Mouse (Mus musculus): ENCODE measurements around the gene Pmm2. TPM values are rescaled to one million over a fixed set of nuclear protein-coding genes. Genes with fewer than 3 reads are reported as not detected.
A peak's percentile ranks its signal among the peaks of the same experiment; 100 is the strongest.

Pmm2 gene
- polyA plus RNA-seq, 1 experiment: 44.2 TPM

DNA sequence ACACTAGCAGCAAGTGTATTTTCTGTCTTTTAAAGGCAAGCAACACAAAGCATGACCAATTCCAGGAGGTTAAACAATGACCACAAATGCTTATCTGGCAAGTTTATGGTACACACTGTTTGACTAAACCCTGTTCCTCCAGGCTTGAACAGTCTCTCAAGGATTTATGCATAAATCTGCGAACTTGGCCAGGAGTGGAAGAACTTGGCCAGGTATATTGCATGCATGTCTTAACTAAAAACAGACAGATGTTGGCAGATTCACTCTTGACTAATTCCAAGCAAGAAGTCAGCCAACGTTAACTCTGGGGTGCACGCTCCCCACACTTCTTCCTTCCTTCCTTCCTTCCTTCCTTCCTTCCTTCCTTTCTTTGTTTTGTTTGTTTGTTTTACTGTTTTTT lies 42.3 kb downstream of the Pmm2 start:
- Histone ChIP-seq H3K79me2 (ENCODE audit: control insufficient read depth, insufficient read depth) (no peaks in the 10 kb centered on the region), H3ac (ENCODE audit: control insufficient read depth, insufficient read length, low read depth) (no peak overlapping the region), H3K79me3 (ENCODE audit: low read depth) (no peaks in the 10 kb centered on the region), H3K36me3 (ENCODE audit: control insufficient read depth, insufficient read depth) (no peaks in the 10 kb centered on the region), H3K27me3 (ENCODE audit: control insufficient read depth, insufficient read depth, insufficient read length) (no peaks in the 10 kb centered on the region), H3K4me3 (ENCODE audit: insufficient read depth, poor library complexity, severe bottlenecking) (no peak overlapping the region)
- TF ChIP-seq MAX (IDR thresholded peaks at IDR 0.05): no peak
- TF ChIP-seq FOSL1 (IDR thresholded peaks at IDR 0.05; ENCODE audit: insufficient read depth, low read length, poor library complexity, severe bottlenecking): no peak
- no peak for TF ChIP-seq CTCF (IDR thresholded peaks at IDR 0.05; ENCODE audit: control insufficient read depth, insufficient read depth, insufficient read length)
- TF ChIP-seq CEBPB (IDR thresholded peaks at IDR 0.05; ENCODE audit: low read depth): no peak
- no peak for TF ChIP-seq MYOG (IDR thresholded peaks at IDR 0.05; ENCODE audit: control insufficient read depth, extremely low read depth, insufficient read length)
- no peak for TF ChIP-seq MYOD1 (IDR thresholded peaks at IDR 0.05; ENCODE audit: control insufficient read depth, insufficient read length, low read depth)
- no peak for TF ChIP-seq USF1 (IDR thresholded peaks at IDR 0.05; ENCODE audit: low read depth)

DNA sequence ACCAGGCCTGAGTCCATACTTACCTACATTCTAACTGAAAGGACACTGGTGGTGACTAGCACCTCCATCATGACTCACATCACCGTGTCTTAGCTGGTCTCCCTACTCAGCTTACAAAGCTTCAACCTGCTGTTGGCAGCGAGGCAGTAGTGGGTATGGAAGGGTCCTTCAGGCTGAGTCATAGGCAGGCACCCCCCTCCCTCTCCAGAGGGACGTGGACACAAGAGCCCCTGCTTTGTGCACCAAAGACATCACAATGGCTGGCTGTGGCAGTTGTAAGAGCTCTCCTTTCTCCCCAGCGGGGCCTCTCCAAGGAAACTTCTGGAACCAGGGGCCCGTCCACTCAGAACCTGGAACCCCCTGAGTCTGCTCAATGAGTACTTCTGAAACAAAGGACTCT lies 43.0 kb downstream of the Pmm2 start, which contains the start of gene Gm5767:
Gene Gm5767 (plus strand): TSS at position 301 of the 400 bp plus-strand sequence.
- no peaks in the 10 kb centered on the region for H3K36me3 ChIP-seq (ENCODE audit: control insufficient read depth, insufficient read depth)
- TF ChIP-seq USF1 (IDR thresholded peaks at IDR 0.05; ENCODE audit: low read depth) (no peak), CTCF (IDR thresholded peaks at IDR 0.05; ENCODE audit: control insufficient read depth, insufficient read depth, insufficient read length) (no peak), FOSL1 (IDR thresholded peaks at IDR 0.05; ENCODE audit: insufficient read depth, low read length, poor library complexity, severe bottlenecking) (no peak), MYOD1 (IDR thresholded peaks at IDR 0.05; ENCODE audit: control insufficient read depth, insufficient read length, low read depth) (no peak), MYOG (IDR thresholded peaks at IDR 0.05; ENCODE audit: control insufficient read depth, extremely low read depth, insufficient read length) (no peak), CEBPB (IDR thresholded peaks at IDR 0.05; ENCODE audit: low read depth) (no peak), MAX (IDR thresholded peaks at IDR 0.05) (no peak)
- H3K4me3 ChIP-seq (ENCODE audit: insufficient read depth, poor library complexity, severe bottlenecking): no peak within 1 kb of the TSS
- H3K79me2 ChIP-seq (ENCODE audit: control insufficient read depth, insufficient read depth): no peaks in the 10 kb centered on the region
- H3ac ChIP-seq (ENCODE audit: control insufficient read depth, insufficient read length, low read depth): no peak within 1 kb of the TSS
- H3K27me3 ChIP-seq (ENCODE audit: control insufficient read depth, insufficient read depth, insufficient read length): no peaks in the 10 kb centered on the region
- H3K79me3 ChIP-seq (ENCODE audit: low read depth): no peaks in the 10 kb centered on the region

DNA sequence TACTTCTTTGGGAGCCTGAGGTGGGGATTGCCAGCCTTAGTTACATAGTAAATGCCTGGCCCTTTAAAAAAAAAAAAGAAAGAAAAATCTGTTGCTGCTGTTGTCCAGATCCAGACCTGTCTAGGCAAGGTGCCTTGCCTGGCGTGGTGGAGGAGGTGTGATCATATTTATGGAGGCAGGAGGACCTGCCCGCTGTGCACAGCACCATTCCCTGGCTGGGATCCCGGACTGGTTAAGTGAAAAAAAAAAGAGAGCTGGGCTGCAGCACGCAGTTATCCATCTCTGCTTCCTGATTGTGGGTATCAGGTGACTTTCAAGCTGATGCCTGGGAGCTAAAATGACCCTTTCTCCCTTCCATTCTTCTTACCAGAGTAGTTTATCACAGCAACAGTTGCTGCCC lies 47.6 kb downstream of the Pmm2 start:
- TF ChIP-seq FOSL1 (IDR thresholded peaks at IDR 0.05; ENCODE audit: insufficient read depth, low read length, poor library complexity, severe bottlenecking): no peak
- no peak for TF ChIP-seq CTCF (IDR thresholded peaks at IDR 0.05; ENCODE audit: control insufficient read depth, insufficient read depth, insufficient read length)
- TF ChIP-seq MYOD1 (IDR thresholded peaks at IDR 0.05; ENCODE audit: control insufficient read depth, insufficient read length, low read depth): no peak
- no peak for TF ChIP-seq CEBPB (IDR thresholded peaks at IDR 0.05; ENCODE audit: low read depth)
- H3K27me3 ChIP-seq (ENCODE audit: control insufficient read depth, insufficient read depth, insufficient read length): no peaks in the 10 kb centered on the region
- no peak overlapping the region for H3ac ChIP-seq (ENCODE audit: control insufficient read depth, insufficient read length, low read depth)
- H3K36me3 ChIP-seq (ENCODE audit: control insufficient read depth, insufficient read depth): peaks cover 21% of the 10 kb centered on the region
- H3K79me3 ChIP-seq (ENCODE audit: low read depth): no peaks in the 10 kb centered on the region
- H3K79me2 ChIP-seq (ENCODE audit: control insufficient read depth, insufficient read depth): no peaks in the 10 kb centered on the region
- no peak overlapping the region for H3K4me3 ChIP-seq (ENCODE audit: insufficient read depth, poor library complexity, severe bottlenecking)

DNA sequence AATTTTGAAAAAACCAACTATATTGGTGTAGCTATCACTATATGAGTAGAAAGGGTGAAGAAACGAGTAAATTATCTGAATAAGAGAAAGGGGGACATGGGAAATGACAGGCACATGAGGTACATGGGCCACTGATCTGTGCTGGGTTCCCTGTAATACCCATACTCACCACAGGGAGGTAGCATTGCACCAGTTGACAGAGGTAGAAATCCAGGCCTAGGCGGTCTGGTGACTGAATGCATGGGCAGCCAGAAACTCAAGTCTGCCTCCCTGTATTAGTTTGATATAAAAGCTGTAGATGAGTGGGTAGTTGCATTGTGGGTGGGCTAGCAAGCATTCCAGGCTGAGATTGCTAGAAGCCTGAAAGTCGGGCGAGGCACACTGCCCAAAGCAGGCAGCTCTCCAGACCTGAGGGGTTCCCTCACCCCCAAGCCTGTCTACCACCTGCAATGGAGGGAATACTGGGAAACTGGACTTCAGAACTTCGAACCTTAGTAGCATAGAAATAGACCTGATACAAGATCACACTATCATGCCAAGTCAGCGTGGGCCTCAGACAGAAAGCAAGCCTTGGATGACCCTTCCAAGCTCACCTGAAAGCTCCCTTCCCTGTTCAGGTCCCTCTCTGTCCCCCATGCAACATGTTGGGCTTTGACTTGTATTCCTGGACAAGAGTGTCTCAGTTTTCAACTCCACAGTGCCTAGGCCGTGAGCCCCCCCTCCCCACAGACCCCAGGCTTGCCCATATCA lies 48.8 kb downstream of the Pmm2 start:
- Histone ChIP-seq H3K79me3 (ENCODE audit: low read depth) (no peaks in the 10 kb centered on the region), H3K27me3 (ENCODE audit: control insufficient read depth, insufficient read depth, insufficient read length) (no peaks in the 10 kb centered on the region), H3K79me2 (ENCODE audit: control insufficient read depth, insufficient read depth) (no peaks in the 10 kb centered on the region), H3K4me3 (ENCODE audit: insufficient read depth, poor library complexity, severe bottlenecking) (no peak overlapping the region), H3K36me3 (ENCODE audit: control insufficient read depth, insufficient read depth) (peaks cover 31% of the 10 kb centered on the region), H3ac (ENCODE audit: control insufficient read depth, insufficient read length, low read depth) (no peak overlapping the region)
- TF ChIP-seq CTCF (IDR thresholded peaks at IDR 0.05; ENCODE audit: control insufficient read depth, insufficient read depth, insufficient read length): peak; percentile 71
- no peak for TF ChIP-seq USF1 (IDR thresholded peaks at IDR 0.05; ENCODE audit: low read depth)
- no peak for TF ChIP-seq MYOG (IDR thresholded peaks at IDR 0.05; ENCODE audit: control insufficient read depth, extremely low read depth, insufficient read length)

GRCm38 (mm10) chr16:8686871-8687535 lies 49.5 kb downstream of the Pmm2 start:
- H3K4me3 ChIP-seq (ENCODE audit: insufficient read depth, poor library complexity, severe bottlenecking): no peak overlapping the region
- H3K36me3 ChIP-seq (ENCODE audit: control insufficient read depth, insufficient read depth): peaks cover 38% of the 10 kb centered on the region
- H3ac ChIP-seq (ENCODE audit: control insufficient read depth, insufficient read length, low read depth): no peak overlapping the region
- no peaks in the 10 kb centered on the region for H3K79me2 ChIP-seq (ENCODE audit: control insufficient read depth, insufficient read depth)
- TF ChIP-seq FOSL1 (IDR thresholded peaks at IDR 0.05; ENCODE audit: insufficient read depth, low read length, poor library complexity, severe bottlenecking) (no peak), CTCF (IDR thresholded peaks at IDR 0.05; ENCODE audit: control insufficient read depth, insufficient read depth, insufficient read length) (no peak)
- H3K27me3 ChIP-seq (ENCODE audit: control insufficient read depth, insufficient read depth, insufficient read length): no peaks in the 10 kb centered on the region
- no peaks in the 10 kb centered on the region for H3K79me3 ChIP-seq (ENCODE audit: low read depth)

All from C2C12 (cell line).